Mouse (Mus musculus) yolk sac, embryonic 10.5 days (tissue): ENCODE data around the gene Arpin.

Experiments used
- DNase-seq: peaks from one replicate; pipeline ENCODE4 v3.0.0-alpha.2; 2017; ENCODE audit warnings: low spot score

Arpin gene

GRCm38 (mm10) chr7:79892576-79893428, 42.4 kb downstream of the Arpin start:
- no peak for DNase-seq

DNA sequence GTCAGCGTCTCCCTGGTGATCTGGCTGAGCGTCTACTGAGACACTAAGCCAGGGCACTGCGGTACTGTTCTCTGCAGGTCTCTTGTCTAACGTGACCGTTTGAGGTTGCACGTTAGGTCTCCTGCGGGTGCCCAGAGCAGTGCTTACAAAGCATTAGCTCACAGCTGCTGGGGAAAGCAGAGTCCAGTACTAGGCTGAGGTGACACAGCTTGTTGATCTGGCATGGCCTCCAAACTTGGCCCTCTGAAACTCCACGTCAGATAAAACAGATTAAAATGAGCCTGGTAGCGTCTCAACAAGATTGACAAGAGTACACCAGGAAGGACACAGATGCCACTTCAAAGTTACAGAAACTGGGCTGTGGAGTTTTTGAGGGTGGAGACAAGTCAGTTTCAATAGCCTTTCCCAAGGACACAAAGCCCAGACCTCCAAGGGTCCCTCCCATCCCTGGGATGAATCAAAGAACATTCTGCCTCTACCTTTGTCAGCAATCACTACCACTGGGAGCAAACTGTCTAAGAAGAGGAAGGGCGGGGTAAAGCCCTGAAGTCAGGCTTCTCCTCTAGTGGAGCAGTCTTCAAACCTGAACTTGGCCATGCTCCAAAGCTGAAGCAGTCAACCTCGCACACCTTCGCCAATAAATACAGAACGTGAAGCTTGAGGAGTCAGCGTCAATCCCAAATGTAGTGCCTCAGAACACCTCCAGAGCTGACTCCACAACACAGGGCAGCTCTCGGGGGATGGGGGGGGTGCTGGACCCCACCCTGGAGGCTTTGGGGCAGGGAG, 44.5 kb downstream of the Arpin start:
- DNase-seq, result no peak

- DNase-seq, result no peak
Measured at GRCm38 (mm10) chr7:79888603-79889002, 46.6 kb downstream of the Arpin start.

DNA sequence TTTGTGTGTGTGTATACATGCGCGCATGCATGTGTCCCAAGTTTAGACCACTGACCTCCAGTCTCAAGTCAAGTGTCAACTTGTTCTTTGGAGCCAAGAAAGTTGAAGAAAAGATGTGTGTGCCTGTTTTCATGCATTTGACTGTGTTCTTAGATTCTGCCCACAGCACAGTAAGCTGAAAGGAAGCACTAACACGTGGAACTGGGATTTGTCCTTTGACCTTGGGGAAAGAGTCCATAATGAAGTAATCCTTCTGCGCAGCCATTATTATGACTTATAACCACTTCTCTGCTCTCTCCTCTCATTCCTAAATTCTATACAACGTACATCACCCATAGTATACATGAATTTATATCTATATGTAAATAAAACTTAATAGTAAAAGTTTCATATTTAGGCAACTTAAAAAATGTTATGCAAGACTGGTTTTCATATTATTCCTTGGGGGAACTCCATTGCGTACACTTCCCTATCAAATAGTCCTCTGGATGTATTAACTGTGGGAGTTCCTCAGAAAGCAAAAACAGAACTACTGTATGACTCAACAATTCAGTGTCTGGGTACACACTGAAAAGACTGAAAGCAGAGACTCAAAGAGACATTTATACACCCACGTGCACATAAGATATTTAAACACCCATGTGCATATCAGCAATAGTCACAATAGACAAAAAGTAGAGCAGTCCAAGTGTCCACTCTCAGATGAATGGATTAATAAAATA, 51.4 kb downstream of the Arpin start:
- peak; percentile 22 for DNase-seq

DNA sequence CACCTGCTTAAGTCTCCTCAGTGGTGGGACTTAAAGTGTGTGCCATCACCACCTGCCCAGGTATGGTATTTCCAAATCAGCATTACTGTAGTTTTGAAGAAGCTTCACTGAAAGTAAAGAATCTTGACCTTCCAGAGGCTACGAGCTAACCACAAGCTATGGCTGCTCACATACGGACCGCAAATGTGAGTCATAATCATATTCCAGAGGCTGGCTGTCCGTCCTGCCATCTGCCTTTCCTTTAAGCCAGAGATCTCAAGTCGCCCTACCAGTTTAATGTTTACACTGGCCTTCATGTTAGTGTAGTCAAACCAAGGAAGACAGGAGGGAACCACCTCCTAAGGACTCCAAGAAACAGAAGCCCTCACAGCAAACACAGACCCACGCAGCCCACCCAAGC, 53.3 kb downstream of the Arpin start:
- no peak for DNase-seq

DNA sequence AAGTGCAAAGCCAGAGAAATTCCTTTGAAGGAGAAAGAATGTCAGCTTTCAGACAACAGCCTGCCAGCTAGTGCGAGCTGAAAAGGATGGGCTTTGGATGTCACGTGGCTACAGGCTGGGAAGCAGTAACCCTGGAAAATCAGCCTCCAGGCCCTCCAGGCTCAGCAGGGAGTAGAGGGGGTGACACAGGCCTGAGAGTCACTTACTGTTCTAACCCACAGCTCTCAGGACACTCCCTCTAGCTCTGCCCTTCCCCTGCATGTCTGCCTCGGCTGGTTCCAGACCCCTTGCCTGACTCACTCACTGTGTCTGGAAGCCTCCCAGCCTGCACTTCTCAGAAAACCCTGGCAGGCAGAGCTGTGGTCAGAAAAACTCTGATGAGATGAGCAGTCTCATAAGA, 54.2 kb downstream of the Arpin start:
- peak; percentile 49 for DNase-seq

- no peak for DNase-seq
Measured at GRCm38 (mm10) chr7:79880033-79880432, 55.1 kb downstream of the Arpin start.

DNA sequence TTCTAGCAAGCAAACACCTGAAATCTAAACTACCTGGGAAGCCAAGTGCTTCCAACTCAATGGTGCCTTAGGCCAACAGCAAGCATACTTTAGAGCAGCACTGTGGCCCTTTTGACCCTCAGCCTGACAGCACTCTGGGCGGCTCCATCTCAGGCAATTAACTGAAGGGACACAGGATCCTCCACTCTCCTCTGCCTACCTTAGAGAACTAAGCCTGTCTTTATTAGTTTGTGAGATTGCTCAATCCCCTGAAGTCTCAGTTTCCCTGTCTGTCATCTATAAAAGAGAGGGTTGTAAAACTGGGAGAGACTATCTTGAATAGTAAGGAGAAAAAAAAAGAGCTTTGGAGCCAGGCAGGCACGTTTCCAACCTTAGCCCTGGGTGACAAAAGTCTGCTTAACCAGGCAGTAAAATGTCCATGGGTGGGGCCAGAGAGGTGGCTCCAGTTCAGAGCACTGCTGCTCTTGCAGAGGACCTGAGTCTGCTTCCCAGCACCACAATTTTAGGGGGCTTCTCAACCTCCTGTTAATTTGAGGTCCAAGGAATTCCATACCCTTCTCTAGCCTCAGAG, 56.6 kb downstream of the Arpin start:
- no peak for DNase-seq
